Mouse (Mus musculus): ENCODE results near the gene Thsd7a.

DNA sequence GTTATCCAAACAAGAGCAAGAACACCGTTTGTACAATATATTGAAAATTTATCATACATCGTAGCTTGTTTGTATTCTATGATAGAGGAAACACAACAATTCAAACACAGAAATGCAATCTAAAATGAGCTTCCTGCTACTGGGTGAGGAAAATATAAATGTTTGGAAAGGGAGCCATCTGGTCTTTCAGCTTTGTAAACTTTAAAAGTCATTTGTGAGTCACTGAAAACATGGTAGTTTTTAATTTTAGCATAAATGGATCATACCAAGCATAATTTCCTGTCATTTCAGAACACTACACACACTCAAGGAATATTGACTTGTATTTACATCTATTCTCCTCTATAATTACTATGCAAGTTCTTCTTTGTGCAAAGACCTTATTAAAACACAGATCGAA, 363.6 kb downstream of the Thsd7a start:
- no peak for TF ChIP-seq CTCF (IDR thresholded peaks at IDR 0.05; ENCODE audit: extremely low read depth, insufficient read depth, low read length)
- no peak for TF ChIP-seq POLR2A (IDR thresholded peaks at IDR 0.05; ENCODE audit: extremely low read depth, insufficient read depth, low read length)

Data from cortical plate, adult 2 months (tissue).